Mouse (Mus musculus) olfactory bulb, adult 2 months (tissue): Measurements from ENCODE around the gene Kctd12b.

Experiments used
- CTCF ChIP-seq: fragments of 200-500 bp; IDR thresholded peaks from 2 replicates; pipeline ENCODE4 v1.5.1; 2012; ENCODE audit warnings: low read depth, mild to moderate bottlenecking, low read length, moderate library complexity; ENCODE audit not compliant: insufficient read depth
- POLR2A ChIP-seq: fragments of 200-500 bp; IDR thresholded peaks from 2 replicates; pipeline ENCODE4 v1.6.1; 2012; ENCODE audit warnings: mild to moderate bottlenecking, low read depth, low read length, moderate library complexity; ENCODE audit not compliant: insufficient read depth

DNA sequence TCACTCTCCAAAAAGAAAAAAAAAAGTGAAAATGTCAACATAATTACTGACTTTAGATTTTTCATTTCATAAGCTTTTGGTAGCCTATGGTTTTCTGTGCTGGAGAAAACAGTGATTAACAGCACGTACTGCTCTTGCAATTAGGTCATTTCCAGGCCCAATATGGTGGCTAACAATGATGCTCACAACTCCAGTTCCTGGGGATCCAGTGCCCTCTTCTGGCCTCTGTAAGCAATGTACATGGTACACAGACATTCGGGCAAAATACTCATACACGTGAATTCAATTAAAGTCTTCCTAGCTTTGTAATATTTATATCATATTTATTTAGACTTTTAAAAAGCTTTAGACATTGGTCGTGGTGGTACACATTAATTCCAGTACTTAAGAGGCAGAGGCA, 23.4 kb upstream of the Kctd12b start:
- TF ChIP-seq POLR2A (no peak), CTCF (no peak)
